Mouse (Mus musculus) hindbrain, embryonic 12.5 days (tissue): ENCODE results near the gene Mlc1. TPM values are rescaled to one million over a fixed set of nuclear protein-coding genes. Genes with fewer than 3 reads are reported as not detected.

Experiments
- ATAC-seq: fragments of 200-750 bp; cut with Nextera tagmentation; 2 replicates; pipeline ENCODE4 v1.8.0; 2017; ENCODE audit warnings: moderate TSS enrichment; ENCODE audit not compliant: low FRiP score
- H3K27ac ChIP-seq: fragments of 300-500 bp; sonication (generic); 2 replicates; pipeline ENCODE4 v1.5.1; 2016; ENCODE audit warnings: mild to moderate bottlenecking
- H3K27me3 ChIP-seq: fragments of 300-500 bp; sonication (generic); 2 replicates; pipeline ENCODE4 v1.6.1; 2016; ENCODE audit warnings: mild to moderate bottlenecking
- H3K36me3 ChIP-seq: fragments of 300-500 bp; sonication (generic); 2 replicates; pipeline ENCODE4 v1.6.1; 2016; ENCODE audit warnings: mild to moderate bottlenecking
- H3K4me1 ChIP-seq: fragments of 300-500 bp; sonication (generic); 2 replicates; pipeline ENCODE4 v1.6.1; 2016
- H3K4me2 ChIP-seq: fragments of 300-500 bp; sonication (generic); replicated peaks from 2 replicates; pipeline ENCODE4 v1.6.1; 2016; ENCODE audit warnings: mild to moderate bottlenecking
- H3K4me3 ChIP-seq: fragments of 300-500 bp; sonication (generic); 2 replicates; pipeline ENCODE4 v1.5.1; 2016; ENCODE audit warnings: mild to moderate bottlenecking
- H3K9ac ChIP-seq: fragments of 300-500 bp; sonication (generic); 2 replicates; pipeline ENCODE4 v1.6.1; 2016; ENCODE audit warnings: mild to moderate bottlenecking, moderate library complexity
- H3K9me3 ChIP-seq: fragments of 300-500 bp; sonication (generic); replicated peaks from 2 replicates; pipeline ENCODE4 v1.6.1; 2016; ENCODE audit warnings: mild to moderate bottlenecking
- WGBS: fragments of 180-500 bp; shearing (Covaris S2); methylation state at CpG from one replicate; pipeline ENCODE4 v1.1.7; 2016; 5-methylcytosine and 5-hydroxymethylcytosine counted together
- polyA plus RNA-seq: library from polyadenylated mRNA; unstranded; fragments of >200 nt; fragmentation: Nextera tagmentation; extraction: Ambion mirVana; gene quantifications from 2 replicates; pipeline ENCODE4 v1.2.1, GENCODE M21; 2016

The Mlc1 gene
- polyA plus RNA-seq, 1 experiment from 2014 or later = 6.2 TPM

DNA sequence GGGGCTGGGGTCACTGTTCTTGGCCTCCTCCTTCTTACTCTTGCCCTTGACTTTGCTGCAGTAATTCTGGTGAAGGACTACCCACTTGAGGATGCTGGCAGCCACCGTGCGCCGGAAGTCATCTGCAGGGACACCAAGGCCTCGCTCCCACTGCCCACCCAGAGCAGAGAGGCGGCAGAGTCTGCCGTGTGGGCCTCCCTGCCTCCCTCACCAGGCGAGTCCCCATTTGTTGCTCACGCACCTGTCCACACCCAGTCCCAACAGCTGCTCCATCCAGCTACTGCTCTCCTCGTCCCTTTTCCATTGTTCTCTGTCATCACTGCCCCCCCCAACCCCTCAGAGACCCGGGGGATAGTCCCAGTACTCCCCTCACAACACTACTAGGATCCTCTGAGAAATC, 46.1 kb downstream of the Mlc1 start:
- WGBS = 90% methylated on average over 10 of the region's 10 CpGs
- H3K36me3 ChIP-seq = no peaks in the 10 kb centered on the region
- no peaks in the 10 kb centered on the region; the same call in 1 of the 2 replicates for H3K27me3 ChIP-seq
- ATAC-seq = no peak
- H3K9me3 ChIP-seq = no peaks in the 10 kb centered on the region
- no peak overlapping the region for H3K4me2 ChIP-seq
- no peaks in the 10 kb centered on the region for H3K4me1 ChIP-seq
- H3K9ac ChIP-seq = no peak overlapping the region
- no peak overlapping the region for H3K4me3 ChIP-seq
- H3K27ac ChIP-seq = no peak overlapping the region

DNA sequence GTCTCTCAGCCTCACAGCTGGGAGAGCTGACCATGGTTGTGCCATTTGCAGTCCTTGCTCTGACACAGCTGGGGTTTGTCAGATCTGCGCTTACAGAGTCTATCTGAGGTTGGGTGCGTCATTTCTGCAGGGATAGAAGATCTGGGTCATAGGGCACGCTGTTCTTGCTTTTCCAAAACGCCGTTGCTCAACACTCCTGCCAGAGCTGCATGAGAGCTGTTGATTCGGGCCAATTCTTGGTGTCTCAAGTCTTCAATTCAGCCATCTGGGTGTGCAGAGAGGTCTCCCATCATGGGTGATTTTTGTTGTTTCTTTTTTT, 56.9 kb downstream of the Mlc1 start:
- no peaks in the 10 kb centered on the region for H3K27me3 ChIP-seq
- WGBS = 73% methylated on average over 6 of the region's 6 CpGs
- no peaks in the 10 kb centered on the region for H3K4me1 ChIP-seq
- no peak overlapping the region for H3K27ac ChIP-seq
- no peak overlapping the region for H3K4me3 ChIP-seq
- H3K4me2 ChIP-seq = no peak overlapping the region
- H3K36me3 ChIP-seq = no peaks in the 10 kb centered on the region
- H3K9ac ChIP-seq = no peak overlapping the region
- no peak for ATAC-seq
- H3K9me3 ChIP-seq = no peaks in the 10 kb centered on the region

DNA sequence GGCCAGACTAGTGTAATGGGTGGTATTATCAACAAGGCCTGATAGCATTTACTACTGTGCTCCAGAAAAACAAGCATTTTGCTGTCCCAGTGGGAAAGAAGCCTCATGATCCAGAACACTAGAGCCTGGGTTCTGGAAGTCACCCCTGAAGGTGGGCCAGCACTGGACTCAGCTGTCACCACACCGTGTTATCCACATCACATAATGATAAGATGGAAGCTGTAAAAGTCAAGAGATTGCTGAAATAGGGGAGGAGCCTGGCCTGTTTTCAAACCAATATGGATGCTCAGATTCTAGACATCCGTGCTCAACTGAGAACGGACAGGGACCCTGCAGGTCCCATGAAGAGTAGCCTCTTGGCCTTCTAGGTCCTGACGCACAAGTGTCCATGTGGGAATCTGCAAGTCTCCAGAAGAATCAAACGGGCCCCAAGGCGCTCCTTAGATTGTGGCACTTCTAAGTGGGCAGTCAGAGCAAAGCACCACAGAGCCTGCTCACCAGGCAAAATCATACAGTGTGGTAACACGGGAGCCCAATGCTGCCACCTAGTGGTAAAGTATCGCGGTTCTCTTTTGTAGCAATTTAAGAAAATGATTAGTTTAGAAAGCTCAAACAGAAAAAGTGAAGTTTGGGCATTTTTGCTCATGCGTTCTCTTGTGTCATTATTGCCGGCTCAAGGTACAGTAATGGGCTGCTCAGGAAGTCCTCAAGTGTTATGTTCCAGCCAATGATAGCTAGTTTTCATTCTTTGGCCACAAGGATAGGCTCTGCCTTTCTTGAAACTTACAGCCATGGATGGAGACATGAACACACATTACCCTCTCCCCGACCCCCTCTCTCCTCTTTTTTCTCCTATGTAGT, 57.4 kb downstream of the Mlc1 start:
- H3K9me3 ChIP-seq = no peaks in the 10 kb centered on the region
- no peak overlapping the region for H3K4me2 ChIP-seq
- ATAC-seq = 0 out of 2 replicates have a peak, but pooled peaks have one; percentile 54
- 31% methylated on average over 12 of the region's 12 CpGs for WGBS
- H3K9ac ChIP-seq = no peak overlapping the region
- H3K4me1 ChIP-seq = no peaks in the 10 kb centered on the region
- H3K27ac ChIP-seq = no peak overlapping the region
- H3K36me3 ChIP-seq = no peaks in the 10 kb centered on the region
- no peak overlapping the region for H3K4me3 ChIP-seq
- no peaks in the 10 kb centered on the region for H3K27me3 ChIP-seq

DNA sequence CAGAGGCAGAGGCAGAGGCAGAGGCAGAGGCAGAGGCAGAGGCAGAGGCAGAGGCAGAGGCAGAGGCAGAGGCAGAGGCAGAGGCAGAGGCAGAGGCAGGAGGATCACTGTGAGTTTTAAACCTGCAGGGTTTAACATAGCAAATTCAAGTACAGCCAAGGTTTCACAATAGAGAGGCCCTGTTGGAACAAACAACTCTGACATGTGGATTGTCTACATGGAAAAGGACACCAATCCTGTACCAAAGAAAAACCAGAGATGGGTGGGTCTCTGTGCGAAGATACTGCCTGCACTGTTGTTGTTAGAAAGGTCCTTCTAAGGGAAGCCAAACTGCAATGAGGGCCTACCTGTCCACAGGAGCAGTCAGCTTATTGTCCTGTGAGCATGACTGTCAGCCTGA, 58.7 kb downstream of the Mlc1 start:
- Histone ChIP-seq H3K36me3 (no peaks in the 10 kb centered on the region), H3K4me2 (no peak overlapping the region), H3K4me3 (no peak overlapping the region), H3K9me3 (no peaks in the 10 kb centered on the region), H3K27me3 (no peaks in the 10 kb centered on the region), H3K4me1 (no peaks in the 10 kb centered on the region), H3K27ac (no peak overlapping the region), H3K9ac (no peak overlapping the region)
- 93% methylated on average over 1 of the region's 1 CpGs for WGBS
- no peak for ATAC-seq

GRCm38 (mm10) chr15:88919328-88919727, 59.5 kb downstream of the Mlc1 start:
- Histone ChIP-seq H3K9ac (no peak overlapping the region), H3K4me3 (no peak overlapping the region), H3K27ac (no peak overlapping the region), H3K9me3 (no peaks in the 10 kb centered on the region), H3K4me1 (no peaks in the 10 kb centered on the region), H3K27me3 (no peaks in the 10 kb centered on the region), H3K36me3 (no peaks in the 10 kb centered on the region), H3K4me2 (no peak overlapping the region)
- WGBS = 87% methylated on average over 12 of the region's 12 CpGs
- ATAC-seq = no peak

DNA sequence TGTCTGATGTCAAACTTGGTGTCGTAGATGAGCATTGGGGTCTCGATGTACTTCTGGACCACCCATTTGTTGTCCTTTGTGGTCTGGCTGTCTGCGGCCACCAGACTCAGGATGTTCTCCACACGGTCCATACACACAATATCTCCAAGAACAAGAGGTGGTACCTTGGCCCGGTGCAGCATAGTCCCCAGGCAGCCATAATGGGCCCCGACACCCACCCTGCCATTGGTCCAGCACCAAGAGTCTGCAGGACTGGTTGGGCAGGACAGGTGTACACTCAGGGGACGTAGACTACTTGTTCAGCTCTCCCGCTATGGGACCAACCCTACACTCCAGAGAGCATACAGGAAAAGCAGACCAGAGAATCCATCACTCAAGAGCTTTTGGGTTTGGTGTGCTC, 61.7 kb downstream of the Mlc1 start:
- no peak overlapping the region for H3K4me3 ChIP-seq
- H3K36me3 ChIP-seq = no peaks in the 10 kb centered on the region
- ATAC-seq = no peak
- H3K4me1 ChIP-seq = no peaks in the 10 kb centered on the region
- H3K4me2 ChIP-seq = no peak overlapping the region
- no peaks in the 10 kb centered on the region for H3K27me3 ChIP-seq
- H3K9me3 ChIP-seq = no peaks in the 10 kb centered on the region
- 93% methylated on average over 8 of the region's 8 CpGs for WGBS
- no peak overlapping the region for H3K27ac ChIP-seq
- H3K9ac ChIP-seq = no peak overlapping the region

DNA sequence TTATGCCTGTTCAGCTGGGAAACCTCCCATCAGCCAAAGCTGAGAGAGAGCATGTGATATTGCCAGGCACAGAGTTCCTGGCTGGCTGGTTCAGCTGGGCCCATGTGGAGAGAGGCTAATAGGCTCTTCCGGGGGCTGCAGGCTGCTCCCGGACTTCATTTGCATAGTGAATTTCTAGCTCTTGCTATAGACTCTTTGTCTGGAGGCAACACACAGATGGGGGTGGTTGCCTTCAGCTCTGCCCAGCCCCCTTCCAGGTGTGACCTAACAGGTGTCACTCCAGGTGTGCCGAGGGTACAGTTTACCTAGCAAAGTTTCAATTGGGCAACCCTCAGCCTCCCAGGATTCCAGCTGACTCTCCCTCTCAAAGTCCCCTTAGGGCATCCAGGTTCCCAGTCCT, 62.4 kb downstream of the Mlc1 start:
- WGBS = 33% methylated on average over 3 of the region's 3 CpGs
- Histone ChIP-seq H3K9ac (no peak overlapping the region), H3K4me3 (no peak overlapping the region), H3K9me3 (no peaks in the 10 kb centered on the region), H3K27ac (no peak overlapping the region), H3K4me2 (no peak overlapping the region), H3K4me1 (no peaks in the 10 kb centered on the region), H3K36me3 (no peaks in the 10 kb centered on the region), H3K27me3 (no peaks in the 10 kb centered on the region)
- ATAC-seq = no peak

GRCm38 (mm10) chr15:88915046-88915445, 63.8 kb downstream of the Mlc1 start:
- Histone ChIP-seq H3K36me3 (no peaks in the 10 kb centered on the region), H3K9ac (no peak overlapping the region), H3K4me2 (no peak overlapping the region), H3K4me1 (no peaks in the 10 kb centered on the region), H3K9me3 (no peaks in the 10 kb centered on the region), H3K4me3 (no peak overlapping the region), H3K27me3 (no peaks in the 10 kb centered on the region), H3K27ac (no peak overlapping the region)
- WGBS = 97% methylated on average over 7 of the region's 7 CpGs
- ATAC-seq = no peak

GRCm38 (mm10) chr15:88906347-88906746, 72.5 kb downstream of the Mlc1 start:
- Histone ChIP-seq H3K27ac (no peak overlapping the region), H3K9ac (no peak overlapping the region), H3K9me3 (no peaks in the 10 kb centered on the region), H3K4me2 (no peak overlapping the region), H3K27me3 (no peaks in the 10 kb centered on the region), H3K4me3 (no peak overlapping the region), H3K4me1 (no peaks in the 10 kb centered on the region), H3K36me3 (no peaks in the 10 kb centered on the region)
- 79% methylated on average over 4 of the region's 4 CpGs for WGBS
- no peak for ATAC-seq

Other genes with a start within 250 kb of the Mlc1 start
- gene Brd1, start 244.8 kb downstream of the Mlc1 start, polyA plus RNA-seq = 26.9 and 28.2 TPM in 2 replicates
- gene Zbed4, start 227.3 kb downstream of the Mlc1 start, polyA plus RNA-seq = 37.1 and 37.3 TPM in 2 replicates
- 9.1 and 9.9 TPM in 2 replicates for gene Alg12, start 159.7 kb downstream of the Mlc1 start, polyA plus RNA-seq
- 65.2 and 74.8 TPM in 2 replicates for gene Creld2, start 159.4 kb downstream of the Mlc1 start, polyA plus RNA-seq
- 45.3 and 48.0 TPM in 2 replicates for gene Pim3, start 116.8 kb downstream of the Mlc1 start, polyA plus RNA-seq
- gene Ttll8, start 24.6 kb downstream of the Mlc1 start, polyA plus RNA-seq = not detected in 2 replicates
- gene Mov10l1, start 3.9 kb upstream of the Mlc1 start, polyA plus RNA-seq = not detected in 2 replicates
- 2.0 and 2.1 TPM in 2 replicates for gene Panx2, start 80.7 kb upstream of the Mlc1 start, polyA plus RNA-seq
- gene Trabd, start 96.1 kb upstream of the Mlc1 start, polyA plus RNA-seq = 43.2 and 48.4 TPM in 2 replicates
- gene Selenoo, start 110.1 kb upstream of the Mlc1 start, polyA plus RNA-seq = 23.9 and 24.8 TPM in 2 replicates
- 22.3 and 22.8 TPM in 2 replicates for gene Tubgcp6, start 144.1 kb upstream of the Mlc1 start, polyA plus RNA-seq
- 18.8 and 22.0 TPM in 2 replicates for gene Hdac10, start 149.7 kb upstream of the Mlc1 start, polyA plus RNA-seq
- 10.0 and 11.4 TPM in 2 replicates for gene Mapk12, start 161.7 kb upstream of the Mlc1 start, polyA plus RNA-seq
- 39.0 and 41.9 TPM in 2 replicates for gene Mapk11, start 170.6 kb upstream of the Mlc1 start, polyA plus RNA-seq
- gene Plxnb2, start 201.8 kb upstream of the Mlc1 start, polyA plus RNA-seq = 167 and 169 TPM in 2 replicates
- 54.6 and 57.7 TPM in 2 replicates for gene Dennd6b, start 217.5 kb upstream of the Mlc1 start, polyA plus RNA-seq
- gene Ppp6r2, start 232.5 kb upstream of the Mlc1 start, polyA plus RNA-seq = 62.3 and 65.2 TPM in 2 replicates